Mouse (Mus musculus) lung, embryonic 16.5 days (tissue): ENCODE data around the gene Gng10. TPM values are rescaled to one million over a fixed set of nuclear protein-coding genes. Genes with fewer than 3 reads are reported as not detected.

ENCODE experiments used
- ATAC-seq: fragments of 200-750 bp; cut with Nextera tagmentation; 2 replicates; pipeline ENCODE4 v1.8.0; 2017; ENCODE audit warnings: low read depth, mild to moderate bottlenecking, moderate library complexity
- H3K27ac ChIP-seq: fragments of 300-500 bp; sonication (generic); 2 replicates; pipeline ENCODE4 v1.5.1; 2014; ENCODE audit warnings: mild to moderate bottlenecking, control low read depth, low read length
- H3K27me3 ChIP-seq: fragments of 300-500 bp; sonication (generic); 2 replicates; pipeline ENCODE4 v1.6.1; 2014; ENCODE audit warnings: low read depth, low read length, mixed read lengths; ENCODE audit not compliant: control insufficient read depth, insufficient read depth
- H3K36me3 ChIP-seq: fragments of 300-500 bp; sonication (generic); 2 replicates; pipeline ENCODE4 v1.6.1; 2014; ENCODE audit warnings: low read length; ENCODE audit not compliant: control insufficient read depth, insufficient read depth
- H3K4me1 ChIP-seq: fragments of 300-500 bp; sonication (generic); replicated peaks from 2 replicates; pipeline ENCODE4 v1.6.1; 2014; ENCODE audit warnings: low read length, mixed read lengths; ENCODE audit not compliant: control insufficient read depth, insufficient read depth
- H3K4me2 ChIP-seq: fragments of 300-500 bp; sonication (generic); 2 replicates; pipeline ENCODE4 v1.6.1; 2014; ENCODE audit warnings: low read depth, low read length, control low read depth
- H3K4me3 ChIP-seq: fragments of 300-500 bp; sonication (generic); 2 replicates; pipeline ENCODE4 v1.5.1; 2014; ENCODE audit warnings: mild to moderate bottlenecking, low read length, control low read depth
- H3K9ac ChIP-seq: fragments of 300-500 bp; sonication (generic); 2 replicates; pipeline ENCODE4 v1.6.1; 2014; ENCODE audit warnings: low read length, control low read depth
- H3K9me3 ChIP-seq: fragments of 300-500 bp; sonication (generic); 2 replicates; pipeline ENCODE4 v1.6.1; 2016; ENCODE audit warnings: low read length; ENCODE audit not compliant: control insufficient read depth
- WGBS: fragments of 180-500 bp; shearing (Covaris S2); extraction: QIAGEN DNeasy Blood & Tissue Kit; methylation state at CpG from one replicate; pipeline ENCODE4 v1.1.7; 2014; 5-methylcytosine and 5-hydroxymethylcytosine counted together
- polyA plus RNA-seq: library from polyadenylated mRNA; unstranded; fragments of >200 nt; fragmentation: Nextera tagmentation; extraction: Ambion mirVana; gene quantifications from 2 replicates; pipeline ENCODE4 v1.2.1, GENCODE M21; 2015

Gene Gng10
- polyA plus RNA-seq = 114 and 119 TPM in 2 replicates

DNA sequence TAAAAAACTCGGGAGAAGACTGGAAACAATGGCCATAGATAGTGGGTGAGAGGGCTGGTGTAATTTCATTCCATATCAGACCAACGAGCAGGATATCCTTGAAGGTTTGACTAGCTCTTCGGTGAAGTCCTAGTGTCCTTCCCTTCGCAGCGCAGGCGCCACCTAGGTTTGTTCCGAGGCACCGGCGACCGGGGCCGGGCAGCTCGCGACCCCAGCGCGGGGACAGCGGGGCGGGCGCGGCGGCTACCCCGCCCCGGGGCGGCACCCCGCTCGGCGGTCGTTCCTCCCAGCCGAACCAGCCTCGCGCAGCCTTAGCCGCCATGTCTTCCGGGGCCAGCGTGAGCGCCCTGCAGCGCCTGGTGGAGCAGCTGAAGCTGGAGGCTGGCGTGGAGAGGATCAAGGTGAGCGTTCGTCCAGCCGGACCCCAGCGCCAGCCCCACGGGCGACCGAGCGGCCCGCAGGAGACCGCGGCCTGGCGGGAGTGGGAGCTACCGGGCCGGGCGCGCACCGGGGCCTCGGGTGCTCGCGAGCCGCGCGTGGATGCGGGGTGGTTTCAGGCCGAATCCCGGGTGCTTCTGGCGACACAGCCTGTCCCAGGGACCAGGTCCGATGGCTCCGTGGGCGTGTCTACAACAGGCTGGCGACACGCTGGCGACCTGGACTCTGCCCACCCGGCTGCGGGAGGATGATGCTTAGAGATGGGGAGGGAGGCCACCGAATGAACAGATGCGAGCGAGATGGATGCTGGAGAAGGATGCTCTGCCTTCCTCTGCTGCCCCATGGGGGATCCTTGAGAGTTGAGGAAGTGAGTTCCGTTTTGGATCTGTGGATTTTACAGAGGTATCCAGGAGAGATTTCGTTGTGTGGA, at the start of gene Gng10:
Gng10 (plus strand) TSS at position 171 of the 868 bp plus-strand sequence.
- 8% methylated on average over 73 of the region's 76 CpGs for WGBS
- Histone ChIP-seq H3K27me3 (no peaks in the 10 kb centered on the region), H3K4me2 (peak within 1 kb of the TSS; percentile 76), H3K27ac (peak within 1 kb of the TSS; percentile 72), H3K36me3 (0 out of 2 replicates have a peak, but pooled peaks cover under 1% of the 10 kb centered on the region), H3K9ac (peak within 1 kb of the TSS; percentile 91), H3K4me1 (peaks cover 3% of the 10 kb centered on the region; the same call in 1 of the 2 replicates), H3K9me3 (peaks cover 2% of the 10 kb centered on the region; the same call in 1 of the 2 replicates), H3K4me3 (peak within 1 kb of the TSS; percentile 88)
- ATAC-seq = peak; percentile 92

DNA sequence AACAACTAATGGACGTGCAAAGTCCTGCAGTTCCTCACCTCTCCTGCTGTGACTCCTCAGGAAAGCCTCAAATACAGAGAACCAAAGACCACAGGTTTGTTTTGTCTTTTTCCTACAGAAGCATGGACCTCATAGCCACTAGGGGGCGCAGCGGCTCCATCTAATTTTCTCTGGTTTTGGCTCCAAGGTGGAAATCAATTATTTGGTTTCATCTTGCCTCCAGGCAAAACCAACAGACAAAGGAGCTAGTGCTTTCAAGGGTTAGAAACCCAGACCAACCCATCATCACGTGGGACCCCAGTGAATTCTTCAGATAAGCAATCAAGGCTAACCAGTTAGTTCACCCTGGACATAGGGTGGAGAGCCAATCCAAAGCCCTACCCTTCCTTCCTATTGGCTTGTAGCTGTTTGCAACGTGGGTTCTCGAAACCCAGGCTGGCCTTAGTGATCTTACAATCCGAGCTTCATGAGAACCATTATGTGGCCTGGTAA, 49.7 kb upstream of the Gng10 start:
- Histone ChIP-seq H3K27ac (peak overlapping the region; percentile 32), H3K4me3 (no peak overlapping the region), H3K4me2 (no peak overlapping the region), H3K4me1 (peaks cover 8% of the 10 kb centered on the region), H3K27me3 (no peaks in the 10 kb centered on the region), H3K9me3 (no peaks in the 10 kb centered on the region), H3K9ac (no peak overlapping the region), H3K36me3 (no peaks in the 10 kb centered on the region)
- 10% methylated on average over 7 of the region's 7 CpGs for WGBS
- peak; percentile 86 for ATAC-seq

DNA sequence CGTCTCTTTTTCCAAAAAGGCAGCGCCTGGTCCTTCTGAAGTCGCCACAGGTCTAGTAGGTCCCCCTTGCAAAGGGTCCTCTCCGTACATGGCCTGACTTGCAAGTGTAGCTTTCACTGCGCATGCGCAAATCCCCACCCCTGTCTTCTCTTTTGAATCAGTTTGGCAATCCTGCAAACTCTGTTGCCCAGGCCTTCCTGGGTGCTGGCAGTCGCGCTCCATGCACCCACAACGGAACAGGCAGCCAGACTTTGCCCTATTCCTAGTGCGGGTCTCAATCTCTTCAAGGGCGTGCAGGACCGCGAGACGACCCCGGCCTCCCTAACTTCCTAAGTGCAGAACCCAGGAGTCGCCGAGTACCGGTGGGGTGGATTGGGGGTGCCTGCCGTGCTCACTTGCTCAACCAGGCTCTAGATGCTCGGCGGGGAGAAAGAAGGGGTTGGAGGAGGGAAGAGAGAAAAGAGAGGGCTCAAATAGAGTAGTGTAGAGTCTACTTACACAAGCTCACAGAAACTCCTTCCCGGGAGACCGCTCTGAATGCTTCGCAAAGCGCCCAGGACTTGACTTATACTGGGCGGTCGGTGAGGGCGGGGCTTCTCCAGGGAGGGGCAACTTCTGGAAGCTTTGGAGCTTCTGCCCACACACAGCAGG, 48.2 kb upstream of the Gng10 start, which contains the start of gene Ptgr1:
Ptgr1 (minus strand) TSS at position 580 of the 651 bp plus-strand sequence.
- peak within 1 kb of the TSS; percentile 69 for H3K4me3 ChIP-seq
- no peaks in the 10 kb centered on the region for H3K27me3 ChIP-seq
- WGBS = under 1% methylated on average over 28 of the region's 28 CpGs
- H3K9ac ChIP-seq = peak within 1 kb of the TSS; percentile 72
- ATAC-seq = peak; percentile 80
- H3K4me1 ChIP-seq = peaks cover 8% of the 10 kb centered on the region
- H3K4me2 ChIP-seq = peak within 1 kb of the TSS; percentile 75
- no peaks in the 10 kb centered on the region for H3K9me3 ChIP-seq
- H3K36me3 ChIP-seq = no peaks in the 10 kb centered on the region
- peak within 1 kb of the TSS; percentile 56 for H3K27ac ChIP-seq

DNA sequence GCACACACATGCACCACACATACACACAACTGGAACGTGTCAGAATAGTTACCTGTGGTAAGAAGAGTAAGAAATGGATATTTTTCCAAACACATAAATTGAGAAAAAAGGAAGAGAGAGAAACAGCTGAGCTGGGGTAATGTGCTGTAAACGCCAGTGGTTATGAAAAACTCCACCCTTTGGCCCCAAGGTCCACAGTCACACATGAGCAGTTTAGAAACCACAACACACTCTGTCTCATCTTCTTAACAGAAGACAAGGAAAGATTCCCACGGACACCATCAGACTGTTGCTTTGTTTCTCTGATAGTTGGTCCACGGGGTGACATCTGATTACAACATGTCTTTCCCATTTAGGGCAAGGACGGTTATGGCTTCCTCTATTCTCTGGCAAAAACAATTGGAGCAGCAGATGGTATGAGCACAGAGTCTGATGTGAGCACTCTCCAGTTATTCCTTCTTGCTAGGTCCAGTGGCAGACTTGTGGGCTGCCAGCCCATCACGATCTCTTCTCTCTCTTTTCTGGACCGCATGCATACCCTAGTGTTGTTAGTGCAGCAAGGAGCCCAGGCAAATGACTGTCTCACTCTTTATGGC, 45.5 kb upstream of the Gng10 start:
- no peaks in the 10 kb centered on the region for H3K36me3 ChIP-seq
- H3K9ac ChIP-seq = no peak overlapping the region
- peaks cover 8% of the 10 kb centered on the region for H3K4me1 ChIP-seq
- no peaks in the 10 kb centered on the region for H3K9me3 ChIP-seq
- 76% methylated on average over 7 of the region's 7 CpGs for WGBS
- H3K27ac ChIP-seq = no peak overlapping the region
- no peak overlapping the region for H3K4me3 ChIP-seq
- H3K27me3 ChIP-seq = no peaks in the 10 kb centered on the region
- no peak overlapping the region for H3K4me2 ChIP-seq
- no peak for ATAC-seq

DNA sequence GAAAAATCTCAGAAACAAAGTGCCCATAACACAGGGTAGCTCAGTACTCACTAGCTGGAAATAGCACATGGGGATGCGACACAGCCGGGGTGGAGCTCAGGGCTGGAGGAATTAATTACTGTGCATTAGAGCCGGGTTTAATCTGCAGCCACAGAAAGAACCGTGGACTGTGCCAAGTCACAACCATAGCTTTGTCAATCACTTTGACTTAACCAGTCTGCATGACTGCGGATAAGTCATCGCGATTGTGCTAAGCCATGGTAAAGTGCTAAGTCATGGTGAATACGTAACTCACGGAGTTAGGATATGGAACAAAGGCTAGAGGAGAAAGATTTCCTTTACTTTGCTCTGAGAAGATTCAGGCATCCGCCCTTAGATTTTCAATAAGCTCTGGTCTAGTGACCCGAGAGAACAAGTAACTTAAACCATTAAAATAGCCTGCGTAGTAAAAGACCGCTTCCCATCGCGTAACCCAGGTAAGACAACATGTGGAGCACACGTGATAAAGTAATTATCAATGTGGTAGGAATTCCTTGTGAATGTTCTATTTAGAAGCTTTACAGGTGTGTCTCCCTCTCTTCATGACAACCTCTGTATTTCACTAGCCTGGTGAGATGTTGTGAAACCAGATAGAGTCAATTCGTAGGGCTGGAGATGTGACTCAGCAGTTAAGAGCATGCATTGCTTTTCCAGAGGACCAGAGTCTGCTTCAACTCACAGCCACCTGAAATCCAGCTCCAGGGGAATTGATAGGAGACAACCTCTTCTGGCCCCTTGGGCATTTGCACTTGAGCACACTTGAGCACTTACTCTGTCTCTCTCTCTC, 44.1 kb upstream of the Gng10 start:
- Histone ChIP-seq H3K4me1 (peaks cover 8% of the 10 kb centered on the region), H3K4me3 (no peak overlapping the region), H3K9ac (no peak overlapping the region), H3K27ac (no peak overlapping the region), H3K9me3 (no peaks in the 10 kb centered on the region), H3K36me3 (no peaks in the 10 kb centered on the region), H3K27me3 (no peaks in the 10 kb centered on the region), H3K4me2 (no peak overlapping the region)
- no peak for ATAC-seq
- WGBS = 81% methylated on average over 17 of the region's 17 CpGs

DNA sequence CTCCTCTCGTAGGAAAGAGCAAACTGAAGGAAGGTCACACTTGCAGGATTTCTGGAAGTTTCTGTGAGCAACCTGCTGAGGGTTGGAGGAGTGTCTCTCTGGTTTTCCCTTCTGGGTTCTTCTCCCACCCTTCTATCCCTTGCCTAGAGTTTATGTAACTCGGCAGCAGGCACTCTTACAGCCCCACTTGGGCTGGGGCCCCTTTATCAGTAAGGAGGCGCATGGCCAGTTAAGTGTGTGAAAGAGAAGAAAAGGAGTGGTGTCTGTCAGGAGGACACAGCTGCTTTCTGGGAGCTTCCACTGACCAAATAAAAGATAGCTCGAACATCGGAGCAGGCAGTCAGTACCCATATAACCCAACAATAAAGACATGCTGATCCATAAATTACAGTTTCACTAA, 42.7 kb upstream of the Gng10 start:
- H3K27me3 ChIP-seq = no peaks in the 10 kb centered on the region
- peaks cover 5% of the 10 kb centered on the region for H3K4me1 ChIP-seq
- 38% methylated on average over 5 of the region's 5 CpGs for WGBS
- H3K9ac ChIP-seq = no peak overlapping the region
- no peak overlapping the region for H3K4me2 ChIP-seq
- no peaks in the 10 kb centered on the region for H3K36me3 ChIP-seq
- ATAC-seq = no peak
- no peak overlapping the region for H3K4me3 ChIP-seq
- H3K27ac ChIP-seq = no peak overlapping the region
- no peaks in the 10 kb centered on the region for H3K9me3 ChIP-seq

DNA sequence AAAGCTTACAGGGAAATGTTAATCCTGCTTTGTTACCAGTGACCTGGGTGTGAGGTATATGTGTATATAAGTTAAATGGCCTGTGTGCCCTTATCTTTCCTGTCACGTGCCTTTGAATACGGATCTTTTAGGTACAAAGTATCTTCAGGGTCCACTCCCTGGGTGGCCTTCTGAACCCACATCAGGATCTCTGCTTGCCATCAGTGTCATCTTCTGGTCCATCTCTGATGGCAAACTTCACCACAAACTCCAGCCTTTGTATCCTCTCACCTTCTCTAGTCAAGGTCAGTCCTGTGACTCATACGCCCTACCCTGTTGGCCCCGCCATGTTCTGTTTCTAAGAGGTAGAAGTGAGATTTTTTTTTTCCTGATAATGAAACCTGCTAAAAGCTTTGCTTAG, 40.1 kb upstream of the Gng10 start, which contains the start of gene Dnajc25:
Dnajc25 (plus strand) TSS at position 301 of the 400 bp plus-strand sequence.
- no peak within 1 kb of the TSS for H3K4me3 ChIP-seq
- ATAC-seq = no peak

DNA sequence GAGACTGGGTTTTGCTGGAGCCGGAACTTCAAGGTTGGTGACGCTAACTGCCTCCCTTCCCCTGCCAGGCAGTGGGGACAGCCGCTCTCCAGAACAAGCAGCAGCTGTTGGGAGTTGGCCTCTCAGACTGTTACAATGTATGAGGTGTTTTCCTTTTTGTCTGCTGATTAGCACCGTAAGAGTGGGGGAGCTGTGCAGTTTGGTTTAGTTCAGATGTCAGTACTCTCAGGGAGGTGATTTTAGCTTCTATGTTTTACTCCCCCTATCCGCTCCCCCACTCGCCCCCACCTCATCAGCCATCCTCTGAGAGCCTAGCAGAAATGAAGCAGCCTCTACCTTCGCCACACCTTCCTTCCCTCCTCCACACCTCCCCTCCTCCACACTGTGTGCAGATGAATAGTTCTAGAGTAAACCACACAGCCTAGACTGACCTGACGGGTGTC, 39.6 kb upstream of the Gng10 start:
- Histone ChIP-seq H3K4me3 (no peak overlapping the region), H3K27me3 (no peaks in the 10 kb centered on the region), H3K36me3 (no peaks in the 10 kb centered on the region), H3K9ac (no peak overlapping the region), H3K4me1 (no peaks in the 10 kb centered on the region; the same call in 1 of the 2 replicates), H3K4me2 (no peak overlapping the region), H3K9me3 (no peaks in the 10 kb centered on the region), H3K27ac (no peak overlapping the region)
- WGBS = 37% methylated on average over 8 of the region's 8 CpGs
- no peak for ATAC-seq

More for the DNA sequence above, 40.1 kb upstream of the Gng10 start, which contains the start of gene Dnajc25:
- no peak within 1 kb of the TSS for H3K27ac ChIP-seq
- H3K27me3 ChIP-seq = no peaks in the 10 kb centered on the region
- H3K36me3 ChIP-seq = no peaks in the 10 kb centered on the region
- WGBS = 61% methylated on average over 4 of the region's 4 CpGs
- no peaks in the 10 kb centered on the region; the same call in 1 of the 2 replicates for H3K4me1 ChIP-seq
- H3K9me3 ChIP-seq = no peaks in the 10 kb centered on the region
- no peak within 1 kb of the TSS for H3K9ac ChIP-seq
- no peak within 1 kb of the TSS for H3K4me2 ChIP-seq
